10 mouse cellular contexts compared by ENCODE assay signal in genomic region chr4:133026826-133027375, GRCm38 (mm10). TPM values are rescaled to one million over a fixed set of nuclear protein-coding genes. Genes with fewer than 3 reads are reported as not detected.
A peak's percentile ranks its signal among the peaks of the same experiment; 100 is the strongest.
DNase-seq lines count a peak whose midpoint lies in the region; ATAC-seq and TF ChIP-seq lines count a peak whose summit lies in the region.
"Had no signal": no experiment of that assay in that cellular context is flagged by ENCODE, and none has a peak within 500 bp of the region (broad histone marks: within the 10 kb centered on the region; RNA-seq: fewer than 3 reads in every experiment).

No protein-coding gene starts in this region.

- no peak overlapping the region for H3K4me3 ChIP-seq in heart, embryonic 16.5 days (ENCODE audit: low read length)
- H3K4me3 ChIP-seq in neural tube, embryonic 11.5 days (ENCODE audit: low read depth, low read length): no peak overlapping the region
- no peak overlapping the region for H3K4me3 ChIP-seq in hindbrain, postnatal 0 days (ENCODE audit: low read length)
- H3K4me3 ChIP-seq in stomach, postnatal 0 days (ENCODE audit: low read depth, low read length): no peak overlapping the region

- no peaks in the 10 kb centered on the region for H3K36me3 ChIP-seq in heart, embryonic 16.5 days (ENCODE audit: control insufficient read depth, insufficient read depth)
- H3K36me3 ChIP-seq in neural tube, embryonic 11.5 days (ENCODE audit: control insufficient read depth, insufficient read depth, low read length): peaks cover 5% of the 10 kb centered on the region; the same call in 1 of the 2 replicates
- no peaks in the 10 kb centered on the region for H3K36me3 ChIP-seq in hindbrain, postnatal 0 days (ENCODE audit: insufficient read depth, low read length)
- H3K36me3 ChIP-seq in stomach, postnatal 0 days (ENCODE audit: control insufficient read depth, insufficient read depth, low read length): no peaks in the 10 kb centered on the region

- 10% methylated on average over 2 of the region's 2 CpGs for WGBS in heart, embryonic 16.5 days
- 31% methylated on average over 2 of the region's 2 CpGs for WGBS in neural tube, embryonic 11.5 days
- 18% methylated on average over 2 of the region's 2 CpGs for WGBS in hindbrain, postnatal 0 days
- WGBS in stomach, postnatal 0 days: 23% methylated on average over 2 of the region's 2 CpGs

- DNase-seq in heart, postnatal 14 days: no peak
- peak; percentile 9 for DNase-seq in neural tube, embryonic 11.5 days (ENCODE audit: low spot score)
- DNase-seq in neural tube, embryonic 10.5 days (ENCODE audit: extremely low spot score, low spot score): no peak
- no peak for DNase-seq in hindbrain, postnatal 0 days (ENCODE audit: low spot score)
- DNase-seq in stomach, postnatal 0 days (ENCODE audit: low spot score): no peak
- DNase-seq in MN1 (ENCODE audit: low spot score): no peak
- DNase-seq in left cerebral cortex, adult 18-20 months (ENCODE audit: low spot score in 2 of 2): no peak
- DNase-seq: cerebellum, adult 9-10 months; gastrocnemius, postnatal 14 days had no signal

- peak; percentile 66 for TF ChIP-seq CTCF in hindbrain, postnatal 0 days (IDR thresholded peaks at IDR 0.05; ENCODE audit: low read depth)
- TF ChIP-seq CTCF in stomach, postnatal 0 days (IDR thresholded peaks at IDR 0.05; ENCODE audit: low read depth): peak; percentile 69

- H3K27ac ChIP-seq in heart, embryonic 16.5 days (ENCODE audit: low read length): peak overlapping the region; percentile 63
- no peak overlapping the region for H3K27ac ChIP-seq in neural tube, embryonic 11.5 days (ENCODE audit: low read depth, low read length)
- H3K27ac ChIP-seq in hindbrain, postnatal 0 days: 0 out of 2 replicates have a peak overlapping the region, but pooled peaks have one; percentile 56
- H3K27ac ChIP-seq in stomach, postnatal 0 days (replicated peaks): peak overlapping the region; percentile 77

- H3K4me1 ChIP-seq in heart, embryonic 16.5 days (ENCODE audit: control insufficient read depth, insufficient read depth, low read length): peaks cover 69% of the 10 kb centered on the region
- peaks cover 44% of the 10 kb centered on the region for H3K4me1 ChIP-seq in neural tube, embryonic 11.5 days (ENCODE audit: control insufficient read depth, insufficient read depth, low read length)
- peaks cover 39% of the 10 kb centered on the region for H3K4me1 ChIP-seq in hindbrain, postnatal 0 days (ENCODE audit: insufficient read depth, low read length)
- H3K4me1 ChIP-seq in stomach, postnatal 0 days (replicated peaks; ENCODE audit: control insufficient read depth, insufficient read depth): peaks cover 22% of the 10 kb centered on the region

- no peak for ATAC-seq in heart, embryonic 16.5 days (replicated peaks; ENCODE audit: extremely low read depth, insufficient read depth, low FRiP score)
- no peak for ATAC-seq in neural tube, embryonic 11.5 days (ENCODE audit: insufficient read depth, low FRiP score, low TSS enrichment)
- no peak for ATAC-seq in hindbrain, postnatal 0 days
- ATAC-seq in stomach, postnatal 0 days (ENCODE audit: low FRiP score, low TSS enrichment): no peak

- H3K4me2 ChIP-seq in heart, embryonic 16.5 days (ENCODE audit: low read depth, low read length): no peak overlapping the region
- no peak overlapping the region for H3K4me2 ChIP-seq in neural tube, embryonic 11.5 days (ENCODE audit: low read depth)
- no peak overlapping the region for H3K4me2 ChIP-seq in hindbrain, postnatal 0 days (ENCODE audit: low read depth, low read length)
- H3K4me2 ChIP-seq in stomach, postnatal 0 days (replicated peaks; ENCODE audit: low read depth): no peak overlapping the region

- TF ChIP-seq EP300 in stomach, postnatal 0 days (optimal IDR thresholded peaks at IDR 0.05): no peak

- no peaks in the 10 kb centered on the region for H3K27me3 ChIP-seq in heart, embryonic 16.5 days (ENCODE audit: control insufficient read depth, insufficient read depth, low read length)
- no peaks in the 10 kb centered on the region for H3K27me3 ChIP-seq in neural tube, embryonic 11.5 days (ENCODE audit: control insufficient read depth, insufficient read depth, low read length)
- no peaks in the 10 kb centered on the region for H3K27me3 ChIP-seq in hindbrain, postnatal 0 days (ENCODE audit: insufficient read depth, low read length)
- no peaks in the 10 kb centered on the region for H3K27me3 ChIP-seq in stomach, postnatal 0 days (ENCODE audit: control insufficient read depth, insufficient read depth, low read length)

- H3K9ac ChIP-seq in heart, embryonic 16.5 days (ENCODE audit: low read length): peak overlapping the region; percentile 40; the same call in 1 of the 2 replicates
- H3K9ac ChIP-seq in neural tube, embryonic 11.5 days (ENCODE audit: low read length): no peak overlapping the region
- no peak overlapping the region for H3K9ac ChIP-seq in hindbrain, postnatal 0 days (replicated peaks; ENCODE audit: low read length)
- no peak overlapping the region for H3K9ac ChIP-seq in stomach, postnatal 0 days (ENCODE audit: low read length)

- intact Hi-C loops in heart, postnatal 14 days (cut with DNase I): no loop called here

- H3K9me3 ChIP-seq in heart, embryonic 16.5 days (replicated peaks; ENCODE audit: control insufficient read depth, low read length): no peaks in the 10 kb centered on the region
- no peaks in the 10 kb centered on the region for H3K9me3 ChIP-seq in neural tube, embryonic 11.5 days (ENCODE audit: control insufficient read depth, low read length)
- H3K9me3 ChIP-seq in hindbrain, postnatal 0 days (ENCODE audit: low read length): no peaks in the 10 kb centered on the region
- H3K9me3 ChIP-seq in stomach, postnatal 0 days (ENCODE audit: control insufficient read depth, low read length): no peaks in the 10 kb centered on the region

RNA-seq across cellular contexts. Expression of gene Ahdc1, which starts 15.8 kb away (rescaled TPM):
- 7.1 and 7.2 TPM in 2 replicates for polyA plus RNA-seq in heart, embryonic 16.5 days (2015; fragmentation: Nextera tagmentation; extraction: Ambion mirVana)
- 10 to 100 TPM; 55.2 to 59.1 TPM for total RNA-seq in heart, postnatal 14 days (2021)
- polyA plus RNA-seq in neural tube, embryonic 11.5 days (2014; fragmentation: Nextera tagmentation; extraction: Ambion mirVana): 6.1 and 7.2 TPM in 2 replicates
- total RNA-seq in hindbrain, postnatal 0 days (2014; rRNA removed): 88.2 and 106 TPM in 2 replicates
- polyA plus RNA-seq in hindbrain, postnatal 0 days (2015; fragmentation: Nextera tagmentation; extraction: Ambion mirVana): 9.7 and 10.8 TPM in 2 replicates
- polyA plus RNA-seq in stomach, postnatal 0 days (2015; fragmentation: Nextera tagmentation; extraction: Ambion mirVana): 2.8 and 3.2 TPM in 2 replicates
- 100 to 1,000 TPM; 108 to 121 TPM for total RNA-seq in left cerebral cortex, adult 18-20 months (2021)

RNA-seq across cellular contexts. Expression of gene Fgr, which starts 53.0 kb away (rescaled TPM):
- 0.70 and 1.4 TPM in 2 replicates for polyA plus RNA-seq in heart, embryonic 16.5 days (2015; fragmentation: Nextera tagmentation; extraction: Ambion mirVana)
- total RNA-seq in heart, postnatal 14 days (2021): under 1 TPM; 0.43 to 0.49 TPM
- polyA plus RNA-seq in neural tube, embryonic 11.5 days (2014; fragmentation: Nextera tagmentation; extraction: Ambion mirVana): 0.09 and 0.24 TPM in 2 replicates
- total RNA-seq in hindbrain, postnatal 0 days (2014; rRNA removed): 0.07 and 0.73 TPM in 2 replicates
- polyA plus RNA-seq in hindbrain, postnatal 0 days (2015; fragmentation: Nextera tagmentation; extraction: Ambion mirVana): 0.19 and 0.39 TPM in 2 replicates
- 0.15 and 0.18 TPM in 2 replicates for polyA plus RNA-seq in stomach, postnatal 0 days (2015; fragmentation: Nextera tagmentation; extraction: Ambion mirVana)
- total RNA-seq in left cerebral cortex, adult 18-20 months (2021): under 1 TPM; 0.26 to 0.59 TPM
